Mouse (Mus musculus) CH12.LX (cell line): ENCODE data around the gene Kdm6a.

Experiments
- CHD1 ChIP-seq: IDR thresholded peaks from 2 replicates; pipeline ENCODE4 v1.6.1; 2012; ENCODE audit warnings: low read depth, low read length, improper control_type of control experiment, inconsistent platforms
- CTCF ChIP-seq, 2 experiments: IDR thresholded peaks in 1 of 2; conservative IDR thresholded peaks in 1 of 2; 2 replicates each; pipeline ENCODE4 v1.5.1; 2011 to 2012; ENCODE audit warnings: low read depth in 2 of 2, low read length in 2 of 2, improper control_type of control experiment in 1 of 2, inconsistent platforms in 1 of 2, mild to moderate bottlenecking in 1 of 2, moderate library complexity in 1 of 2
- E2F4 ChIP-seq: IDR thresholded peaks from 2 replicates; pipeline ENCODE4 v1.6.1; 2011; ENCODE audit warnings: low read depth, low read length, improper control_type of control experiment; ENCODE audit not compliant: insufficient replicate concordance
- EP300 ChIP-seq: IDR thresholded peaks from 2 replicates; pipeline ENCODE4 v1.6.1; 2011; ENCODE audit warnings: low read length, improper control_type of control experiment
- GABPA ChIP-seq: IDR thresholded peaks from 2 replicates; pipeline ENCODE4 v1.6.1; 2012; ENCODE audit warnings: low read depth, low read length, improper control_type of control experiment, inconsistent platforms; ENCODE audit not compliant: insufficient replicate concordance
- HCFC1 ChIP-seq: IDR thresholded peaks from 2 replicates; pipeline ENCODE4 v1.6.1; 2012; ENCODE audit warnings: low read depth, mild to moderate bottlenecking, inconsistent platforms, low read length, improper control_type of control experiment
- KAT2A ChIP-seq: IDR thresholded peaks from 2 replicates; pipeline ENCODE4 v1.6.1; 2012; ENCODE audit warnings: low read length, improper control_type of control experiment, inconsistent platforms; ENCODE audit not compliant: insufficient replicate concordance
- NELFE ChIP-seq: IDR thresholded peaks from 2 replicates; pipeline ENCODE4 v1.6.1; 2011; ENCODE audit warnings: low read depth, low read length, improper control_type of control experiment
- POLR2A ChIP-seq: IDR thresholded peaks from 2 replicates; pipeline ENCODE4 v1.6.1; 2011; ENCODE audit warnings: low read depth, mild to moderate bottlenecking, improper control_type of control experiment, low read length
- TCF12 ChIP-seq: IDR thresholded peaks from 2 replicates; pipeline ENCODE4 v1.6.1; 2014; ENCODE audit warnings: low read depth, mild to moderate bottlenecking, inconsistent platforms, low read length, improper control_type of control experiment
- UBTF ChIP-seq: IDR thresholded peaks from 2 replicates; pipeline ENCODE4 v1.6.1; 2012; ENCODE audit warnings: low read depth, mild to moderate bottlenecking, inconsistent platforms, low read length, improper control_type of control experiment, moderate library complexity
- USF2 ChIP-seq: conservative IDR thresholded peaks from 2 replicates; pipeline ENCODE4 v1.6.1; 2011; ENCODE audit warnings: low read depth, low read length, improper control_type of control experiment
- ZC3H11A ChIP-seq: IDR thresholded peaks from 2 replicates; pipeline ENCODE4 v1.6.1; 2012; ENCODE audit warnings: low read depth, mild to moderate bottlenecking, inconsistent platforms, low read length, improper control_type of control experiment
- ZKSCAN1 ChIP-seq: IDR thresholded peaks from 2 replicates; pipeline ENCODE4 v1.6.1; 2012; ENCODE audit warnings: low read depth, inconsistent platforms, low read length, improper control_type of control experiment, borderline replicate concordance

DNA sequence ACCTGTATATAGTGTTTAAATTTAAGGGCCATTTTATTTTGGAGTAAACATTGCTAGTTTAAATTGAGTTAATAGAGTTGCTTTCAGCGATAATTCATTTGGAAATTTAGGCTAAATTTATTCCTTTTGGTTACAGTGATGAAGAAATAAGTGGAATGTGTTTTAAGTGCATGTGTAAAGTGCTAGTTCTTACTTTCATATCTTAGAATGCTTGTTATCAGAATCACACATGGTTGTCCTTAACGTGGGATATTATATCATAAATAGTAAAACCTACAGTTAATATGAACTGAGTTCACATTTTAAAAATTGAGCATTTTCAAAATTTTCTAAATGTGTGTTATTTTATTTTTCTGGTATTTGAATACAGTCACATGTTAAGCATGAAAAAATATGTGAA is 2.7 kb downstream of the Kdm6a start:
- TF ChIP-seq CTCF (conservative IDR thresholded peaks at IDR 0.05 in 1 of 2, IDR thresholded peaks at IDR 0.05 in 1 of 2; ENCODE audit: low read depth in 2 of 2, low read length in 2 of 2) = no peak
- no peak for TF ChIP-seq KAT2A
- no peak for TF ChIP-seq EP300
- no peak for TF ChIP-seq USF2
- no peak for TF ChIP-seq ZC3H11A
- no peak for TF ChIP-seq POLR2A
- TF ChIP-seq ZKSCAN1 = no peak
- TF ChIP-seq NELFE = no peak
- no peak for TF ChIP-seq GABPA
- no peak for TF ChIP-seq CHD1
- no peak for TF ChIP-seq E2F4
- TF ChIP-seq TCF12 = no peak
- no peak for TF ChIP-seq UBTF
- no peak for TF ChIP-seq HCFC1
